Mouse (Mus musculus): ENCODE measurements around the gene Map4. TPM values are rescaled to one million over a fixed set of nuclear protein-coding genes. Genes with fewer than 3 reads are reported as not detected.

Map4 gene
- polyA plus RNA-seq, 2 experiments from 2014 or later, result 40.8 to 42.7 TPM

DNA sequence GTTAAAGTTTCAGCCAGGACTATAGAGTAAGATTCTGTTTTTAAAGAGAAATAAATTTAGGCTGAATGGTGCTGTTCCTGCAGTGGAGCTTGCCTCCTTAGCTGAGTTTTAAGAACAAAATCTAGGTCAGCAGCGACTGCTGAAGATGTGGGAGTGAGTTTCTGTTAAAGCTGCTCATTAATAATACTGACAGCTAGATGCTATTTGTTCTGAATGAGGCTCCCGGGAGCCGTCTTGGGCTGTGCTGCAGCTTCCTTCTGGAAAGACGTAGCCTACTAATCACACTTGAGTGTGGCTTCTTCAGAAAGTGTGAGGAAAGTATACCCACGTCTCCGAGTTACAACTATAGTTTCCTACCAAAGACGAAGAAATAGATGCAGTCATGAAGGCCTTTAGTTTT is 88.0 kb downstream of the Map4 start:
- ATAC-seq, result no peak

- ATAC-seq, result no peak
Measured at GRCm38 (mm10) chr9:110020405-110020804, 89.1 kb downstream of the Map4 start.

DNA sequence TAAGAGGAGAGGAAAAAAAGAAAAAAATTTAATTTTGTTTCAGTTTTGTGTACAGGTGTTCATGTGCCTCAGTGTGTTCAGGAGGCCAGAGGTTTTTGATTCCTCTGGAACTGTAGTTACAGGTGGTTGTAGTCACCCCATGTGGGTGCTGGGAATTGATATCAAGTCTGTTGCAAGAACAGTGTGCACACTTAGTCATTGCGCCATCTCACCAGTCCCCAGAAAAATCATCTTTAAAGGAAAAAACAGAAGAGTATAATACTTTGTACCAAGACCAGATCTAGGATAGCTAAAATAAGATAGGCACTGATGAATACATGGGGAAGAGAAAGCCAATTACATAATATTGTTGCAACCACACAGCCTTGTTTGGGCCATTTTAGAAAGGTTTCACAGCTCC is 90.2 kb downstream of the Map4 start:
- no peak for ATAC-seq

GRCm38 (mm10) chr9:110022151-110022550 is 90.9 kb downstream of the Map4 start:
- no peak for ATAC-seq

GRCm38 (mm10) chr9:110035091-110035490 is 103.8 kb downstream of the Map4 start:
- no peak for ATAC-seq

- no peak for ATAC-seq
Measured at GRCm38 (mm10) chr9:110037895-110038294, 106.6 kb downstream of the Map4 start.

- ATAC-seq, result no peak
Measured at GRCm38 (mm10) chr9:110038485-110038884, 107.2 kb downstream of the Map4 start.

DNA sequence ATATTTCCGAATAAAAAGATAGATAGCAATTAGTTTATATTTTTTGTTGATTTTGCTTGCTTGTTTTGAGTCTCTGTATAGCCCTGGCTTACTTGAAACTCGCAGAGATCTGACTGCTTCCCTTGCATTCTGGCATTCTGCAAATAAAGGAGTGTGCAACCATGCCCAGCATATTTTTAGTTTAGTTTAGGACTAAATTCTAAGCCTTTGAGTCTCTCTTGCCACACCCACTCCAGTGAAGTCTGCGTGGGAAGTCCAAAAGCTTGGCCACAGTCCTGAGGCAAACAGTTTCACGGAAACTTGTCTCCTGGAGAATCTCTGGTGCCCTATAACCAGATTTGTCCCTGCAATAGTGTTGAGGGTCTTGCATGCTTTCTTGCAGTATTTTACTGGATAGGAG is 113.1 kb downstream of the Map4 start:
- ATAC-seq, result no peak

GRCm38 (mm10) chr9:110045763-110046377 is 114.6 kb downstream of the Map4 start:
- no peak for ATAC-seq

DNA sequence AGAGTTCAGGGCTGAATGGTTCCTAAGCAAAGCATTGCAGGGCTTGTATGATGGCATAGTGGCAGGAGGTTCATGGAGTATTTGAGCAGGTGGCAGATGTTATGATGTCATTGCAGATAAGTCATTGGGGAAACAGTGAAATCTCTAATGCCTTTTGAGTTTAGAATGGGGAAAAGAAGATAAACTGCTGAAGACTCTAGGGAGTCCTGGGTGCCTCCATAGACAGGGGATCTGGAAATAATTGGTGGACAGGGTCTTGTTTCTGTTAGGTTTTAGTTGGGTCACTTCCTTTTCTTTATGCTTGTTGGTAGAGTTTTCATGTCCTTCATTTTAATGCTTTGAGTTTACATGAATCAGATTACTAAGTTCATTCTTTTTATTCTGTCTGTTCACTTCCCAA is 116.0 kb downstream of the Map4 start:
- no peak for ATAC-seq

- no peak for ATAC-seq
Measured at GRCm38 (mm10) chr9:110047857-110048256, 116.6 kb downstream of the Map4 start.

DNA sequence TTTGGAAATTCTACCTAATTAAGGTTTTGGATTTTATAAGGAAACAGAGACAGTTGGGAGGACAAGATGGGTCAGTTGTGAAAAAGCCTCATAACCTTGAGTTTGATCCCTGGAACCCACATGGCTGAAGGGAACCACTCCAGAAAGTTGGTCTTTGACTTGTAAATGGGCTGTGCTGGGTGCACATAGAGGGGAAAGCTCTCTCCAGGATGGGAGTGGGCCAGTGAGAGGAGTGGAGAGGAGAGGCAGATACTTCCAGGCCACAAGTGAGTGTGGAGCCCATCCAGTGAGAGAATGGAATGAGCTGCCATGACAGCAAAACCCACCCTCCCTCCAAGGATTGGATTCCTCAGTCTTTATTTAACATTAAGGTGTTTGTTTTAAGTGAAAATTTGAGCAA is 119.9 kb downstream of the Map4 start:
- no peak for ATAC-seq

DNA sequence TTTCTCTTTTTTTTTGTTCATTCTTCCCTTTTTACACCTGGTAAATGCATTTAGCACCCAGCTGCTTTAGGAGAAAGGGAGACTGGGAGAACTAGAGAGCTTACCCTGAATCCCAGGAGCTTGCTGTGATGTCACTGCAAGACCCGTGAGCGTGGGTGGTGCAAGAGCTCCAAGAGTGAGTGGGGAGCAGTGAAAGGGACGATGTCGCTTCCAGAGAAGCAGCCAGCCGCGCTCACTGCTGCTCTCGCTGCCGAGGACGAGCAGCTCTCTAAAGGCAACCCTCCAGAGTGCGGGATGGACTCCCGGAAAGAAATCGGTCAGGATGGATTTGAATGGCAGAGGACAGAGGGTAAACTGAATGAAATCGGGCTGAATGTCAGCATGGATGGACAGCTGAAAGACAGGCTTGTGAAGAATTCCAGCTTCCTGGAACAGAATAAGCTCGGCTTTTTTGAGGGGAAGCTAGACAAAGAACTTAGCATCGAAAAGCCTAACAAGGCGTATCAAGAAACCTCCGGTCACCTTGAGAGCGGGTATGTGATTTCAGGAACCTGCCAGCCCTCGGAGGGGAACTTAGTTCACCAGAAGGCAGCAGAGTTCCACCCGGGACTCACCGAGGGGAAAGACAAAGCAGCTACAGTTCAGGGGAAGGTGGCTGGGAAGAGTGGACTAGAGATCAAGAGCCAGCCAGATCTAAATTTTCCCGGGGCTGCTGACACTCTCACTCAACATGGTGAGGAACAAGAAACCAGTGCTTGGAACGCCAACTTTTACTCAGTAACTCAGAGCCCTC is 120.8 kb downstream of the Map4 start:
- no peak for ATAC-seq

DNA sequence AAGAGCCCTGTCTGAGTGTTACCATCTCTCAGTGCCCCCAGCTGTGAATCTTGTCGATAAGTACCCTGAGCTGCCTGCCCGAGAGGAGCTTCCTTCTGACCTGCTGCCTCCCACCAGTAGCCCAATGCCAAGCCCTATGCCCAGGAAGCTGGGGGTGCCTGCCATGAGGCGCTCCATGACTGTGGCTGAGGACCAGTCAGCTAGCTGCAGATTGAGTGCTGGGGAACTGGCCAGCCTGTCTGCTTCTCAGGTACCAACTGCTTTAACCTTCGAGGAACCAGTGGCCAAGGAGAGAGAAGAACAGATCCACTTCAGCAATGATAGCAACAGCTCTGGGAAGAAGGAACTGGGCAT is 121.7 kb downstream of the Map4 start:
- no peak for ATAC-seq

GRCm38 (mm10) chr9:110053305-110054079 is 122.2 kb downstream of the Map4 start:
- ATAC-seq, result no peak

DNA sequence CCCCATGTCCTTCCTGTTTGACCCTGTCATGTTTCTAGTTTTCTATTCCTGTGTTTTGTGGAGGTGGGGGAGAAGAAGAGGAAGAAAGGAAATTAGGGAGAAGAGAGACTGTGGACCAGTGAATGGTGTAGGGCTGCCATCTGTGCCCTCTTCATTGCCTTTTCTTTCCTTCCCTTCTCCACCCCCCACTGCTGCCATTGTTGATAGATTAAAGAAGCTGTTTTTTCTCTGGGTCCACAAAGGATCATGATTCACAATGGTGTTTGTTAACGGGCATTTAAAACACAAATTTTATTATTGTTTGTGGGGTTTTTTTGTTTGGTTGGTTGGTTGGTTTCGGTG is 122.8 kb downstream of the Map4 start:
- ATAC-seq, result no peak

GRCm38 (mm10) chr9:110054781-110055180 is 123.5 kb downstream of the Map4 start:
- no peak for ATAC-seq

DNA sequence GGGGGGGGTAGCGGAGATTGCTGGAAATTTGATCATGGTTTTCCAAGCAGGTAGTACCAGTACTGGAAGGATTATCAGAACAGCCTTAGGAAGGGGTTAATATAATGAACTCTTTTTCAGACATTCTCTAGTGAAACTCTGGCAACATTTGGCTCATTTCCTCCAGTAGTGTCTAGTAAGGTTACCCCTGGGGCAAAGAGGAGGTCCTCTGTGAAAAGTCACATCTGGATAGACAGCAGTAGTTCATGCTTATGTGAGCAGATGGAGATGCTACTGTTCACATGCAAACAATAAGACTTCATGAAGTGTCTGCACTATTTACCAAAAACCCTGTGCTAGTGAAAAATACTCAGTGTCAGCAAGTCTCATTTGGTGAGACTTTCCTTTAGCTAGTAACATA is 125.9 kb downstream of the Map4 start:
- no peak for ATAC-seq

DNA sequence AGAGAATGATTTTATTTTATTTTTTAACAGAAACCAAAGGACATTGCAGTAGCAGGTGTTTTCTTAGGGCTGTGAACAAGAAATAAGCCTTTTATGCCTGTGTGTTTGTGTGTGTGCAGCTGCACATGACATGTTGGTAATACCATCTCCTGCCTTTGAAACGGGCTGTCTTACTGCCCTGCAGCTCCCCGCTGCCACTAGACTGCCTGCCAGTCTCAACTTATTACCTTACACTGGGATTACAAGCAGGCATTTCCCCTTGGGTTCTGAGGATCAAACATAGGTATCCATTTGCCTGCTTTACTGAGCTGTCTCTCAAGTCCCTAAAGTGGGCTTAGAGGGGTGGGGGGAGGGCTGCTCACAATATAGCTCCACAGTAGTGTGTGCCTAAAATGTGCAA is 129.5 kb downstream of the Map4 start:
- ATAC-seq, result no peak

GRCm38 (mm10) chr9:110062405-110062804 is 131.1 kb downstream of the Map4 start:
- no peak for ATAC-seq

DNA sequence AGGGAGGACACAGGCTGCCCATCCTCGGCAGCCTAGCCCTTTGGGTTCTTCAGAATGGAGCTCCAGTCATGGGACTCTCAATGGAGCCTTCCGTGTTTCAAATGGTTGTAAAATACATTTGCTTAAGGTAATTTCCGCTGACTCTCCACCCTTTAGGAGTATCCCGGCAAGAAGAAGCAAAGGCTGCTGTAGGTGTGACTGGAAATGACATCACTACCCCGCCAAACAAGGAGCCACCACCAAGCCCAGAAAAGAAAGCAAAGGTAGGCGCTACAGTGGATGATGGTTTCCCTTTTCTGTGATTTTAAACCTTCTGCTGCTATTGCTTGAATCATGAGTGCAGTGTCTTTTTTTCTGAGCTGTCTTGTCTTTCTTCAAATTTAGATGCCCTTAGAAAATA is 131.6 kb downstream of the Map4 start:
- ATAC-seq, result no peak

DNA sequence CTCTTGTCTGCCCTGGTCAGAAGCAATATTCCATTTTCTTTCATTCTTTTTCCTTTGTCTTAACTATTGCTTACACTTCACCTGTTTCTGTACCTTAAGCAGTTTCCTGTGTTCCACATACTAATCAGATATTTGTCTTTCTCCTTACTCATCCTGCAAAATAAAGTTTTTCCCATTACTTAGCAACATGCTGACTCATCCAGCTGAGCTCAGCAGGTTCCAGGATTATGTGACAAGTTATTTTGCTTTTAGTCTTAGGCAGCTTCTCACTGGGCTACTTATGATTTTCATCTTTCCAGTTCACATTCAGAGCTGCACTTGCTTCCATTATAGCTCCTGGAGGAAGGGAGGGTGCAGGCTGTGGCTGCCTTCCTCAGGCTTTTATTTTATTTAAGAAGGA is 133.4 kb downstream of the Map4 start:
- ATAC-seq, result no peak

GRCm38 (mm10) chr9:110068745-110069144 is 137.5 kb downstream of the Map4 start:
- no peak for ATAC-seq

DNA sequence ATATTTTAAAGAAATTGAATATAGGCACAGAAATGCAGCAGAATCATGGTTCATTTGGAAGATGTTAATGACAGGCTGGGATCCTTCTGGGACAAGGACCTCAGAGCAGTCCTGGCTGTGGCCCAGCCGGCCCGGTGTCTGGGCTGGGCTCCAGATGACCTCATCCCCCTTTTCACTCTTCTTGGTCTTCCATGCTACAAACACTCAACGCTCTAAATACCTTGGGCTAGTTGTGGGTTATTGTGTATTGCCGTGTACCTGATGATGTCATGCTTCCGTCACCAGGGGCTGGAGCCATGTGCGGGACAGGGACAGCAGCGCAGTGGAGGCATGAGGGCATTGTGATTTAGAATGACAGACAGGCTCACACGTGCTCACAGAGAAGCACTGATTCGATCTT is 139.1 kb downstream of the Map4 start:
- ATAC-seq, result no peak

All from activated CD4-positive, CD25-positive, alpha-beta regulatory T cell, adult 4 months (primary cell).